Mouse (Mus musculus) heart, postnatal 36 days (tissue): Measurements from ENCODE around the gene Dock2. TPM values are rescaled to one million over a fixed set of nuclear protein-coding genes. Genes with fewer than 3 reads are reported as not detected.

Experiments
- DNase-seq, 2 experiments: peaks; one replicate each; pipeline ENCODE4 v3.0.0; 2021 to 2022
- intact Hi-C: fragments of 180-260 bp; cut with DNase I; formaldehyde crosslinking; loops from one replicate; pipeline ENCODE4 v1.15.1; 2025
- total RNA-seq, 2 experiments: library from RNA; stranded (reverse); gene quantifications; 2 replicates each; pipeline ENCODE4 v1.2.3; 2021

Dock2 gene
- total RNA-seq, 2 experiments from 2014 or later: 2.0 to 2.8 TPM

DNA sequence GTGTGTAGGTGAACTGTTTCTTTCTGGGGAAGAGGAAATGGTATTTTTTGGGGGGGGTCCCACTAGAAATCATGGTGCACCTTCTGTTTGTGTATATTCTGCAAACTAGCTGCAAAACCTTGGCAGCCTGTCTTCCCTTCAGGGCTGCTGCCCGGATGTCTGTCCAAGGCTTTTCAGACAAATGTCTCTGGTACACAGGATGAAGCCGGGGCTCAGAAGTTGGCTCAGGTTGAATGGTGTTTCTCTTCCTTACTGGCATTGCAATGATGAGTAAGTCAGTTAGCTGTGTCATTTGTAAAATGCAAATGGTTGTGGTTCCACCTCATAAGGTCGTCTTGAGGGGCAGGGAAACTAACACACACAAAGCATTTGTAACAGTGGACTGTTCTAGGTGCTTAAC is 477.5 kb downstream of the Dock2 start:
- intact Hi-C loops: no loop called here
- DNase-seq: no peak

DNA sequence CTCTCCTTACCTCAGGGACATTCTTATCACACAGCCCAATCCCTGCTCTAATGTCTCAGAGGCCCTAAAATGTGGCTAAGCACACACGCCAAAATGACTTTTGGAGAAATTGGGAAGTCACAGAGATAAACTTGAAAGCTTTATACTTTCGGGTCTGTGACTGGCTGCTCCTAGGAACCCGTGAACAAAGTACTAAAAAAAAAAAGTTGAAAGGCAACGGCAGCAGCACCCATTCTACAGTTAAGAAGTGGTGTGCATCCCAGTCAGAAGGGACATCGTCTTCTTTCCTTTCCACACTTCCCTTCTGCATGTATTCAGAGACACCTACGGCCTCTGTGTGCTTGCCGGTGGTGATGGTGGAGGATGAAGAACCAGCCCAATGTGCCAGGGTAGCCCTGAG is 483.6 kb downstream of the Dock2 start:
- intact Hi-C loops: no loop called here
- no peak for DNase-seq

DNA sequence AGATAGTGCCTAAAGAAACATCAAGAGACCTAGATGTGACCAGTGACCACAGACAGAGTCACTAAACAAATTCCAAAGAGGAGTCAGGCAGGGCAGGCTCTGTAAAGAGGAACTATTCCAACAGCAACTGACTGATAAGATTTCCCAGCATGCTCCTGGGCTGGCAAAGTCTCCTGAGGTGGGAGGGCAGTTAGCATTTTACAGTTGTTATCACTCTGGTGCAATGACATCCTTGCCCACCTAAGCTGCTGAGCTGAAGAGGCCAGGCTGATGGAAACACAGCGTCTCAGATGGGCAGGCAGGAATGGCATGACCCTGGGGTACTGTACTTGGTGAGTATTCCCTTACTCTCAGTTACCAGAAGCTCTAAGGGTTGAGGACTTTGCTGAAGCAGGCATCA is 484.1 kb downstream of the Dock2 start:
- DNase-seq: no peak
- intact Hi-C loops: no loop called here

DNA sequence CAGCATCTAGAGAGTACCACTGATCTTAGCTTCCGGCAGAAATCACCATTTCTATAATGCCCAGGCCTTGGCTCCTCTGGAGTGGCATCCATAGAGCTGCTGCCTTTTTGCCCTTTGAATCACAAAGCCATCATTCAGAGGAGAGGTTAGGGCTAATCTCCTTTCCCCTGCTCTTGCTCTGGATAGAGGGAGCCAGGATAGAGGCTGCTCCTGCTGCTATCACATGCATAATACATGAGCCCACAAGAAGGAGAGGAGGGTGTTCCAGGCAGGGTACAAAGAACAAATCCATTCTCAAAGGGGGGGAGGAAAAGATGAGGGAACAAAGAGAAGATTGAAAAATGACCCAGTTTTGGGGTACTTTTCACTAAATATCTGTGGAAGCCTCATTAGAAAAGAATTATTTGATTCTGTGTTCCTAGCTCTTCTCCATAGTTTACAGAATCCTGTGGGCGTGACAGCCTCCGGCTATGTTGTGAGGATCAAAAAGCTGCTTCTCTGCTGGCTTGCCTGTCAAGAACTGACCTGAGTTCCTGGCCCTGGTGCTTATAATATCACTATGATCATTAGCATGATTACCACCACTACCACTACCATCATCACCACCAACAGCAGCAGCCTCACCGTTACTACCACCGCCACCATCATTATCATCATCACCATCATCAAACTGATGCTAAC is 485.9 kb downstream of the Dock2 start:
- no peak for DNase-seq
- intact Hi-C loops: no loop called here

DNA sequence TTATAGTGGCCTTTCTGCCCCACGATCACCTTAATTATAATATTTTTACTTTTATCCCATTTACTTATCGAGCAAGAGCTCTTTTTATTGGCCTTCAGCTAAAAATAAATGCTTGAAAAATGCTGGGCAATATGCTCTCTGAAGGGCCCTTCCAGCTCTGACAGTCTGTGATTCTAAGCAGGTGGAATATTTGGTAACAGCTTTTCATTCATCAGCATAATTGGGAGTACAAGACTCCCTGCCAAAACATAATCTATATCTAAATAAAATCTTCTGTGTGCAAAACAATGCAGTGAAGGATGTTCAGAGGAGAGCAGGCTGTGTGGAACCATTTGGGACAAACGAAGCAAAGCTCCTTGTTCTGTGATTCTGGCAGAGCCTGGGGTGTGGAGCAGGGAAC is 492.4 kb downstream of the Dock2 start:
- no peak for DNase-seq
- intact Hi-C loops: no loop called here

DNA sequence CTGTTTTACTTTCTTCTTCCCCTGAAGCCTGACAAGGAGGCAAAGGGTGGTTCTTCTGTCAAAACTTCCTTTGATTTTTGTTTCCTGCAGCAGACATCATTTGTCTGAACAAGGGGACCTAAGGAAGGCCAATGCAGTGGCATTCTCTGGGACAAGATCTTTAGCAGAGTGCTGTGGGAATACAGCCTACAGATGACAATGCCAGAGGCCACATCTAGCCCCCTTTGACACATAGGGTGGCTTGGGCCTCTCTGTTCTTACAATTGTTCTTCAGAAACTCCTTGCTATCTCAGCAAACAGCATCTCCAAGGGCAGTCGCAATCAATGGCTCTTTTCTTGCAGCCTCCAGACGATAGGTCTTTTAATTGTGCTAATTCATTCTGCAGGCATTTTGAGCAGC is 493.0 kb downstream of the Dock2 start:
- DNase-seq: no peak
- intact Hi-C loops: no loop called here

DNA sequence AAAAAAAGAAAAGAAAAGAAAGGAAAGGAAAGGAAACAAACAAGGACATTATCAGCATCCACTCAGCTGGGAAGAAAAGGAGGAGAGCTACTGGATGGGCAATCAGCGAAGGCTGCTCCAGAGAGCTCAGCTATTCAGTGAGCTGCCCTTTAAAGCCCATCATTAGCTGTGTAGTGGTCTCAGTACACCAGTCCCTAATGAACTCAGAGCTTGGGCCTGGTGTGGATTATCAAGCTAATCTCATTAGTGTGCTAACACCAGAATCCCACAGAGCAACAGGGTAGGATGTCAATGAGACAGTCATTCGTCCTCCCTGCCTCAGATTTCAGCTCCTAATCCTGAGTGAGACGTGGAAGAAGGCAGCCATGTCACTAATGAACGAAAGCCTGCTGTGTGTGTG is 493.4 kb downstream of the Dock2 start:
- DNase-seq: no peak
- intact Hi-C loops: no loop called here

DNA sequence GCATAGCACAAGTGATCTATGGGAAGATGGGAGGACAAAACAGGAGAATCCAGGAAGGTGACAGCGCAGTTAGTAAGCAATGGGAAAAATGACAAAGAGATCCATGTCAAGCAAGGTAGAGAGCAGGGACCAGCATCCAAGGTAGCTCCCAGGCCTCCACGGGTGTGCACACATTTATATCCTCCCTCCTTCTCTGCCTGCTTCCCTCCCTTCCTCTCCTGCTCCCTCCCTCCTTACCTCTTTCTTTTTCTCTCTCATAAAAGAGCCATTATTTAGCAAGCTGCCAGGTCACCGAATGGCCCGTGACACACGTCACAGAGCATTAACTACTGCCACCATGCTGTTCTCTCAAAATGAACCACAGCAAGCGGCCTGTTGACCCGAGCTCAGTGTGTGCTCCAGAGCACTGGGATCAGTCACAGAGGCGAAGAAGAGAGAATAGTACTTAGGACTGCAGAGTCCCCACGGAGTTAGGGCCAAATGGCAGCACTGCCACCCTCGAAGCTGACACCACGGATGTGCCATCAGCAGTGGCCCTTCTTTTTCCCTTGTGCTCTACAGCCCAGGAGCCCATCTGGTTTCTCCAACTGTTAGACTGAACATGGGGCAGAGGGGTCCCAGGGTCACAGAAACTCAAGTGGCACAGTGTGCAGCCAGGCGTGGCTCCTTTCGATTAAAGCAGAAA is 499.4 kb downstream of the Dock2 start:
- intact Hi-C loops: no loop called here
- no peak for DNase-seq

DNA sequence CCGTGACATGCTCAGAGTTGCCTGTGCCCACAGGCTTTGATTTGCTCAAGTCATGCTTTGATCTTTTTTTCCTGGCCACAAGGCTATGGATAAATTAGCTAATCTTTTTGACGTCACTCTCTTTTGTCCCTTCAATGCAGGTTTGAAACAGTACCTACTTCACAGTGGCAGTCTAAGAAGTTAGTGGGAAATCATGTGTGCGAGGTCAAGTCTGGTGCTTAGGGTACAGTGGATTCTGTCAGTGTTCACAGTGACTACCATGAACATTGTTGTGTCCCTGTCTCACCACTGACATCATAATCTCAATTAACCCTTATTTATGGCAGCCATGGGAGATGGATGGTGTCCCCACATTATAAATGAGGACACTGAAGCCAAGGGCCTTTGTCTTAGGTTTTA is 506.6 kb downstream of the Dock2 start:
- intact Hi-C loops: no loop called here
- DNase-seq: no peak

DNA sequence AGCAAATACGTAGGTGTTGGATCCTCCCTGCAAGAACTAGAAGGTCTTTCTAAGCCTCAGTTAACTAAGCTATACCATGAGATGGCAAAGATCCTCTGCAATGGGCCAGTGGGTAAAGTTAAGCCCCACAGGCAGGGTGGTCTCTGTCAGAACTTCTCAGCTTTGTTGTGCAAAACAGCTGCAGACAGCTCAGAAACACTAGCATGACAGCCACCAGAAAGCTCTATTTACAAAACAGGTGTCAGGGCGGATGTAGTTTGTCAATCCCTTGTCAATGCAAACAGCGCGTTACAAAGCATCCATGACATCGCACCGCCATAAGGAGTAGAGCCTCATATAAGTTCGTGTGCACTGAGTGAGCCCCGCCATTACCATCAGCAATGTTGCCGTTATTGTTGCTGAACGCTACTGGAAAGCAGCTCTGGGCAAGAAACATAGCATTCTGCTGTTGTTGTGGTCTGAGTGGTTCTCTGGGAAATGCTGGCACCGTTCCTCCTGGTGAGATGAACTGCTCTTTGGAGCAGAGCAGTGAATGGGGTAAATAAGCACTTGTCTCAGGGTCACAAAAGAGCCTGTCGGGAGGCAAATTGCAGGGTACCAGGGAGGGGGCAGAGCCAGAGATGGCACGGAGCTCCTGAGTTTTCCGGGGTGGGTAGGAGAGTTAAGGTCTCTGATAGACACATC is 507.2 kb downstream of the Dock2 start:
- no peak for DNase-seq
- intact Hi-C loops: no loop called here

DNA sequence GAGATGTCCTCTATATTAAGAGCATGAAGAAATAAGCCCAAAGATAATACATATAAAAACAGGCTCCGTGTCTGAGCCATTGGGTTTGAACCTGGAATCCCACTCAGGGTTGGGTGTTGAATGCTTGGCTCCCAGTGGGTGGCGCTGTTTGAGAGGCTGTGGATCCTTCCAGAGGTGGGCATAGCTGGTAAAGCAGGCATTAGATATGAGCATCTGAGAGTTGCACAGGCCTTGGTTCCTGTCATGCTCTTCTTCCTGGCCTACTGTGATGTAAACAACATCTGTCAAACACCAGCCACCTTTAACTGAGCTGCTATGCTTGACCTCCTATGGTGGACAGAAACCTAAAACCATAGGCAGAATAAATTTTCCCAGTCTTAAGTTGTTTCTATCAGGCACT is 507.8 kb downstream of the Dock2 start:
- DNase-seq: no peak
- intact Hi-C loops: no loop called here

DNA sequence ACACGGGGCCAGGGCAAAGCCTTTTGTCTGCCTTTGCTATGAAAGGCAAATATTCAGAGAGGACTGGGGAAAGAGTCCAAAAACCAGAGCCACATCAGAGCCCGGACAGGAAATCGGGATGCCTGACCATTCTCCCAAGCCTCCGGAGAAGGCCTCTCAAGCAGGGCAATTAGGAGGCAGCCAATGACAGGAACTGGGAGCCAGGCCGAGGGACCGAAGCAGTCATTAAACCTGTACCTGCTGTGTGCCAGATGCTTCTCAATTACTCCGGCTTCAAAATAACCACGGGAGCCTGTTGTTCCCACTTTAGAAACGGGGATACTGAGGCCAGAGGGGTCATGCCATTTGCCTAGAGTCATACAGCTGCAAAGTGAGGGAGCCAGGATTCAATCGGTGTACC is 511.7 kb downstream of the Dock2 start:
- intact Hi-C loops: no loop called here
- no peak for DNase-seq

DNA sequence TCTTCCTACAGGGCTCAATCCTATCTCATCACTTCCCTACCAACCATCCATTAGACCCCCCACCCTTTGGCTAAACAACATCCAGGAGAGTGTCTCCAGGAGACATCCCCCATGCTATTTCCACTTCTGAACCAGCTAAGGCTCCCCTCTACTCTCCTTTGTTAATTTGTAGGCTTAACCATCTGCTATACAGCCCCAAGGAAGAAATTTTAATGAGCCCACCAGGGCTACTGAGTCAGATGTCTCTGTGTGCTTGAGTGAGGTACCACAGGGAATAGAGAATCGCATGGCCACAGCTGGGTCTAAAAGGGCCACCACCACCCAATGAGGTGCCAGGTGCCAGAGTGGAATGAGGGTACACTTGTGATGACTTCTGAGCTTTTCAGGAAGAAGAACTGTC is 519.6 kb downstream of the Dock2 start:
- no peak for DNase-seq
- intact Hi-C loops: no loop called here

DNA sequence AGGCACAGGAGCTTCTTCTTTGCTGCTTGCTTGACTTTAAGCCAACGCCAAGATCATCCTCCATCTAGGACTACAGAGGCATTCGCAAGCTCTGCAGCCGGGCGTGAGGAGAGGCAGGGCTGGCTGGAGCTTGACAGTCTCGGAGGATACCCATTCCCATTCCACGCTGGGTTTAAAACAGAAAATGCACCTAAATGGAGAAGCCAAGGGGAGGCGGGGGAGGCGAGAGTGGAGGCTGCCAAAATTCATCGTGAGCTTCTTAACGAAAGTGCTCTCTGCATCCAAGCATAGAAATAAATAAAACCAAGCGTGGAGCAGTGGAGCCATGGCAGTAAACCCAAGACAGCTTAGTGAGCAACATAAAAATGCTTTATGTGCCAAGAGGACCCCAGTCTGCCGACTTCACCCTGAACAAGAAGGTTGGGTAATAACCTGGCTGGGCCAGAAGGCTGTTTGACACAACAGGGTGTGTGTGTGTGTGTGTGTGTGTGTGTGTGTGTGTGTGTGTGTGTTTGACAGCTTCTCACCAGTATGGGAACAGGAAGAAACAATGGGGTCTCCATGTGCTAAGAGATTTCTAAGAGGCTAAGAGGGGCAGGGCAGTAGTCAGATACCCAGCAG is 524.7 kb downstream of the Dock2 start:
- no peak for DNase-seq

DNA sequence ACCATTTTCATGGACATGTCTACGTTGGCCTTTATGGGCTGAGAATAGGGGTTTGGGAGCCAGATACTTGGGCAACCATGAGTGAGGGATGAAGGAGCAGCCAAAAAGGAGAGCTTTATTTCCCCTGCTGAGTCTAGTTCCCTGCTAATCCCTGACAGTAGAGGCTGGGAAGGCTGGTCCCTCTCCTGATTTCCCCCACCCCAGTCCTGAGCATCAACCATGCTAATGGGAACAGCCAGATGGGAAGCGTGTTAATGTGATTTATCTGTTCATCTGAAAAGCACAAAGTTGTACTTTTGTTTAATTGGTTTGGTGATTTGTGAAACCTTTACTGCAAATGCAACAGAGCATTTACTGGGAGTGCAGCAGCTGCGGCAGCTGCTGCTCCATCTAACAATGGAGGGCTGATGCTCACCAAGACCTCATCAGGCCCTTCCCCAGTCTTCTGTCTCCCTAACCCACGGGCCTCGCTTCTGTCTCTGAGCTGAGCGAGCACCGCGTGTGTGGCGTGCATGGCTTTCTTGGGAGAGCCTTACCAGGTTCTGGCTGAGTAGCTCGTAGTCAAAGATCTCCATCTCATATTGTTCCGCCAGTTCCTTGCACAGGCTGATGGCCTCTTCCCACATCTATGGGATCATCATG is 526.0 kb downstream of the Dock2 start:
- intact Hi-C loops: no loop called here
- DNase-seq: no peak

More for the DNA sequence above, 524.7 kb downstream of the Dock2 start:
- intact Hi-C loops: no loop called here

DNA sequence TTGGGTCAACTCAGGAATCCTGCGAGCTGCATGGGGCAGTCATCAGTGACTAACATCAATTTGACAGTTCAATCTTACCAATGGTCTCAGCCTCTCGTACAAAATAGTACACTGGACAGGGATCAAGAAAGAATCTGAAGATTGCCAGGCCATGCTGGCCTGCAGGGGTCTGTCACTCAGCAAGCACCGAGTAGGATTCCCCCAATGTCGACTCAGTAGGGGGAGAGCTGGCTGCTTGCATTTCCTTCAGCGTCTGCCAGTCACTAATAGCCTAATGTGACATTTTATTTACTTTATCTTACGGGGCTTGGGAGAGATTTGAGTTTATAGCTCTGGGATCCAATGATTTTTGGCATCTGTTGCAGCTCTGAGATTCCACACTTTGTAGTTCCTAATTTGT is 540.7 kb downstream of the Dock2 start:
- DNase-seq: no peak
- intact Hi-C loops: no loop called here

DNA sequence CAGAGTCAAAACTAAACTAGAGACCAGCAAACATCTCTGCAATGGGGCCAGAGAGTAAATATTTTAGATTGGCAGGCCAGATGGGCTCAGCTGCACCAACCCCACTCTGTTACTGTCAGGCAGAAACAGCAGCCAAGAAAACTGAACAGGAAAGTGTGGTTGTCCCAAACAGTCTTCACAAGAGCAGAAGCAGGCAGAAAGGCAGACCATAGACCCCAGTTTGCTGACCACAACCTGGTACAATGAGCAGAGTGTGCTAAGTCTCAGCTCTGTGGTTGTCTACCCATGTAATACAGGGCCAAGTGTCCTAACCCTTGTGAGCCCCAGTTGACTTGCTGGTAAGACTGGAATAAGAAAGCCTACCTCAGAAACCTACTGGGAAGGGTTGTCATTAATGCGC is 543.4 kb downstream of the Dock2 start:
- intact Hi-C loops: no loop called here

DNA sequence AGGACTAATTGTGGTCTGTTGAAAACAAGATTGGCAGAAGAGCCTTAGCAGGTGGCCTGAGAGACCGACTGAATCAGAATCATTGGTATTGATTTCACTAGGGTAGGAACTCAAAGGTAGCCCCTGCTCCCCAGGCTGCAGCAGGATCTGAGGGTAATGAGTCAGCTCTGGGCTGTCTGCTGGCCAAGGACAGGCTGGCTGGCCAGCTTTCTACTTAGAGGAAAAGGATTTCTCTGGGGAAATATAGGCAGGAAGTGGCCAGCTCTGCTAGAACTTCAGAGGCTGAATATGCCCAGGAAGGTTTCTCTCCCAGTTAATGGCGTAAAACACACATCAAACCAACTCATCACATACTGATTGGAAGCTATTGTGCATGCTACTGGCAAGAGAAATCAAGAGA is 544.0 kb downstream of the Dock2 start:
- peak in 1 of 2 experiments; percentile 12 for DNase-seq
- intact Hi-C loops: no loop called here

More for the DNA sequence above, 543.4 kb downstream of the Dock2 start:
- DNase-seq: no peak

DNA sequence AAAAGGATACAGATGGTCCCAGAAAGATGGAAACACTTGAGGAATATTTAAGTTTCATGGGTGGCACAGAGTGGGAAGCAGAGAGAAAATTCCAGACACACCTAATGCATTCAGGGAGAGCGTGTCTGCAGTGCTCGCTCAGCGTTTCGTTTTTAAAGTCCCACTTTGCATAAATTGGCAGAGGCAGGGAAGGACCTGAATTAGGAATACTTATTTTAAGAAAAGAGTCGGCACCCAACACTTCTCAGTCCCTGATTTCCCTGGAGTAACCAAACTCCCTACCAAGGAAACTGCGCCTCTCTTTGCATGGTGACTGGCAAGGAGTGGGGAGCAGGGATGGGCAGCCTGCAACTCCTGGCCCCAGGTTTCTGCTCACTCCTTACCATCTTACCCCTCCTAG is 546.8 kb downstream of the Dock2 start:
- DNase-seq: no peak
- intact Hi-C loops: no loop called here

DNA sequence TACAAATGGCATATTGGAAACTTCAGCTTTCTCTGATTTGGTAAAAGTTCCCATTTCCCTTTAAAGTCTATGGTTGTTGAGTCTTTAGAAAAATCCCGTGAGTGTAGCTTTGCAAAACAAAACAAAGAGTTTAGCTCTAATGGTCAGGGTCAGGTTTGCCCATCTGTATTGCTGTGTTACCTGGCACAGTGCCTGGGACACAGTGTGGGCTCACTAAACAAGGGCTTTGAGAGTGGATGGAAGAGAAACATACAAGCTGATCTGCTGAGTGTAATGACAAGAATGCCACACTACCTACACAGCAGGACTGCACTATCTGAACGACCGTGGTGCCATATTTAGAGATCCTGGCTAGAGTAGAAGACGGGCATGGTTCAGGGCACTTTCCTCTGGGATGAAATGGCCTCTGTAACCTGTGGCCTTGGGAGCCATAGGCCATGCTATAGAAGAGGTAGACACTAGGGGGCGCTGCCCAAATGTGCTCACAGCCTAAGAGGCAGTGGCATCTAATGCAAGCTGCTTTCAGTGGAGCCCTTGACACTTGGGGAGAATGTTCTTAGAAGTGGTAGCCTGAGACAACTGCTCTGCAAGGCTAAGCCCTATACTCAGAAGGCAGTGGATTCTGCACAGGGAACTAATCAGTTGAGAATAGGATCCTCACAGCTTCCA is 547.5 kb downstream of the Dock2 start:
- intact Hi-C loops: no loop called here
- peak in 1 of 2 experiments; percentile 9 for DNase-seq
